In the genomic region with DNA sequence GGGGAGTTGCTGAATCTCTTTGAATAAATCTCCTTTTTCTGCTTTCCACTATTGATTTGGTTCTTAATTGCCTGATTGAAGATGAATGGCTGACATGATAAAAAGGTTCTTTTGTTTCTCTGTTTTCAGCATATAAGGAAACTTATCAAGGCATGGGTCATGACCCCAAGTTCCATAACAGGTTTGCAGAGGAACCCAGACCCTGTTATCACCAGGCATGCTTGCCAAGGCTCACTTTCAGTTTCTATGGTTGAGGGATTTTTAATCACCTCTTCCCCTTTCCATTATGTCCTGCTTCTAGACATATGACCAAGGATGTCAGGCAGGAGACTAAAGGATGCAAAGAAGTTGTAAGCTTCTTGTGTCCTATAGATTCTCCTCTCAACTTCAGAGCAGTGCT, we compare ENCODE assay signal across 23 mouse cellular contexts. TPM values are rescaled to one million over a fixed set of nuclear protein-coding genes. Genes with fewer than 3 reads are reported as not detected.
DNase-seq lines count a peak whose midpoint lies in the region; ATAC-seq lines count a peak whose summit lies in the region.
"Had no signal": no experiment of that assay in that cellular context is flagged by ENCODE, and none has a peak within 500 bp of the region (broad histone marks: within the 10 kb centered on the region; RNA-seq: fewer than 3 reads in every experiment).

No protein-coding gene starts in this region.

- no peaks in the 10 kb centered on the region for H3K27me3 ChIP-seq in forebrain, embryonic 11.5 days (ENCODE audit: control insufficient read depth, insufficient read depth, low read length)
- no peaks in the 10 kb centered on the region for H3K27me3 ChIP-seq in forebrain, embryonic 13.5 days
- H3K27me3 ChIP-seq in hindbrain, embryonic 14.5 days (ENCODE audit: control insufficient read depth, insufficient read depth, low read length) = no peaks in the 10 kb centered on the region
- H3K27me3 ChIP-seq: embryonic facial prominence, embryonic 12.5 days had no signal

- H3K4me2 ChIP-seq in forebrain, embryonic 11.5 days (ENCODE audit: low read depth, low read length, severe bottlenecking) = no peak overlapping the region
- no peak overlapping the region for H3K4me2 ChIP-seq in forebrain, embryonic 13.5 days
- no peak overlapping the region for H3K4me2 ChIP-seq in hindbrain, embryonic 14.5 days (replicated peaks)
- H3K4me2 ChIP-seq: embryonic facial prominence, embryonic 12.5 days had no signal

- no peaks in the 10 kb centered on the region for H3K9me3 ChIP-seq in forebrain, embryonic 11.5 days (ENCODE audit: control insufficient read depth, low read length)
- no peaks in the 10 kb centered on the region for H3K9me3 ChIP-seq in forebrain, embryonic 13.5 days (replicated peaks)
- no peaks in the 10 kb centered on the region for H3K9me3 ChIP-seq in hindbrain, embryonic 14.5 days (ENCODE audit: control insufficient read depth, low read length)
- H3K9me3 ChIP-seq: embryonic facial prominence, embryonic 10.5 days; forebrain, embryonic 10.5 days had no signal

- ATAC-seq in forebrain, embryonic 11.5 days (replicated peaks; ENCODE audit: low FRiP score) = no peak
- ATAC-seq in forebrain, embryonic 13.5 days = no peak
- peak; percentile 86 for ATAC-seq in common myeloid progenitor, adult 5-6 weeks (replicated peaks; ENCODE audit: low read depth, poor library complexity, severe bottlenecking)
- ATAC-seq in megakaryocyte, adult 5-6 weeks (ENCODE audit: poor library complexity, severe bottlenecking) = peak; percentile 85
- no peak for ATAC-seq in hindbrain, embryonic 14.5 days (ENCODE audit: low FRiP score)
- ATAC-seq: CD4-positive, CD25-positive, alpha-beta regulatory T cell, adult 4 months; forebrain, embryonic 14.5 days; forebrain, embryonic 16.5 days had no signal

- peak; percentile 2 for DNase-seq in forebrain, embryonic 11.5 days (ENCODE audit: low spot score)
- DNase-seq in A20 (ENCODE audit: low read depth, low spot score) = peak; percentile 27
- no peak for DNase-seq in hindbrain, embryonic 14.5 days (ENCODE audit: low spot score)
- no peak for DNase-seq in B cell, adult 2 months
- no peak for DNase-seq in gastrocnemius, postnatal 10 days
- DNase-seq: adrenal gland, adult 2 months; adrenal gland, postnatal 10 days; adrenal gland, postnatal 25 days; cerebellum, adult 11 months; cerebellum, adult 18-20 months; cerebellum, adult 8-10 months; cerebellum, adult 9-11 months; cerebellum, postnatal 14 days; cerebellum, postnatal 36 days had no signal

- no peak overlapping the region for H3K9ac ChIP-seq in forebrain, embryonic 11.5 days (ENCODE audit: low read length)
- H3K9ac ChIP-seq in forebrain, embryonic 13.5 days = no peak overlapping the region
- H3K9ac ChIP-seq in hindbrain, embryonic 14.5 days = no peak overlapping the region
- H3K9ac ChIP-seq: embryonic facial prominence, embryonic 12.5 days had no signal

- H3K36me3 ChIP-seq in forebrain, embryonic 11.5 days (ENCODE audit: control insufficient read depth, insufficient read depth, low read length) = no peaks in the 10 kb centered on the region
- no peaks in the 10 kb centered on the region for H3K36me3 ChIP-seq in forebrain, embryonic 13.5 days (ENCODE audit: poor library complexity, severe bottlenecking)
- no peaks in the 10 kb centered on the region for H3K36me3 ChIP-seq in hindbrain, embryonic 14.5 days (replicated peaks; ENCODE audit: control insufficient read depth, insufficient read depth)
- H3K36me3 ChIP-seq: embryonic facial prominence, embryonic 10.5 days; embryonic facial prominence, embryonic 12.5 days; forebrain, embryonic 10.5 days had no signal

- H3K4me3 ChIP-seq in forebrain, embryonic 11.5 days (ENCODE audit: low read depth, low read length) = no peak overlapping the region
- H3K4me3 ChIP-seq in forebrain, embryonic 13.5 days = no peak overlapping the region
- H3K4me3 ChIP-seq in hindbrain, embryonic 14.5 days (replicated peaks; ENCODE audit: low read length) = no peak overlapping the region
- H3K4me3 ChIP-seq: embryonic facial prominence, embryonic 10.5 days; embryonic facial prominence, embryonic 12.5 days; forebrain, embryonic 10.5 days had no signal

- H3K4me1 ChIP-seq in forebrain, embryonic 11.5 days (replicated peaks; ENCODE audit: control insufficient read depth, insufficient read depth, low read length) = no peaks in the 10 kb centered on the region
- no peaks in the 10 kb centered on the region for H3K4me1 ChIP-seq in forebrain, embryonic 13.5 days
- no peaks in the 10 kb centered on the region for H3K4me1 ChIP-seq in hindbrain, embryonic 14.5 days (replicated peaks; ENCODE audit: control insufficient read depth, insufficient read depth, low read length)
- H3K4me1 ChIP-seq: embryonic facial prominence, embryonic 12.5 days had no signal

- H3K27ac ChIP-seq in forebrain, embryonic 11.5 days (ENCODE audit: low read depth, low read length) = no peak overlapping the region
- no peak overlapping the region for H3K27ac ChIP-seq in forebrain, embryonic 13.5 days
- no peak overlapping the region for H3K27ac ChIP-seq in hindbrain, embryonic 14.5 days
- H3K27ac ChIP-seq: embryonic facial prominence, embryonic 10.5 days; embryonic facial prominence, embryonic 12.5 days; forebrain, embryonic 10.5 days had no signal

RNA-seq across cellular contexts. Expression of a gene that starts 12.4 kb away (rescaled TPM):
- 28.9 and 35.3 TPM in 2 replicates for polyA plus RNA-seq in forebrain, embryonic 11.5 days (2014; fragmentation: Nextera tagmentation; extraction: Ambion mirVana)
- 21.2 and 21.5 TPM in 2 replicates for polyA plus RNA-seq in forebrain, embryonic 13.5 days (2015; fragmentation: Nextera tagmentation; extraction: Ambion mirVana)
- 142 and 144 TPM in 2 replicates for total RNA-seq in common myeloid progenitor, adult 5-6 weeks (2017)
- 263 and 307 TPM in 2 replicates for total RNA-seq in megakaryocyte, adult 5-6 weeks (2015)
- total RNA-seq in megakaryocyte, adult 5-6 weeks (2017) = 140 and 147 TPM in 2 replicates
- 35.2 and 36.5 TPM in 2 replicates for polyA plus RNA-seq in hindbrain, embryonic 14.5 days (2014; fragmentation: Nextera tagmentation; extraction: Ambion mirVana)
- 10 to 100 TPM; 37.2 to 42.5 TPM for total RNA-seq in gastrocnemius, postnatal 10 days (2021)

RNA-seq across cellular contexts. Expression of a gene that starts 37.3 kb away (rescaled TPM):
- 1.7 and 2.5 TPM in 2 replicates for polyA plus RNA-seq in forebrain, embryonic 11.5 days (2014; fragmentation: Nextera tagmentation; extraction: Ambion mirVana)
- polyA plus RNA-seq in forebrain, embryonic 13.5 days (2015; fragmentation: Nextera tagmentation; extraction: Ambion mirVana) = 0.63 and 2.2 TPM in 2 replicates
- total RNA-seq in common myeloid progenitor, adult 5-6 weeks (2017) = 1.2 and 1.9 TPM in 2 replicates
- 1.1 and 2.8 TPM in 2 replicates for total RNA-seq in megakaryocyte, adult 5-6 weeks (2015)
- total RNA-seq in megakaryocyte, adult 5-6 weeks (2017) = 2.1 and 3.7 TPM in 2 replicates
- polyA plus RNA-seq in hindbrain, embryonic 14.5 days (2014; fragmentation: Nextera tagmentation; extraction: Ambion mirVana) = 0.54 and 0.90 TPM in 2 replicates
- total RNA-seq in gastrocnemius, postnatal 10 days (2021) = 1 to 10 TPM; 1.6 to 1.9 TPM

RNA-seq across cellular contexts. Expression of a gene that starts 41.6 kb away (rescaled TPM):
- 6.4 and 7.2 TPM in 2 replicates for polyA plus RNA-seq in forebrain, embryonic 11.5 days (2014; fragmentation: Nextera tagmentation; extraction: Ambion mirVana)
- polyA plus RNA-seq in forebrain, embryonic 13.5 days (2015; fragmentation: Nextera tagmentation; extraction: Ambion mirVana) = 6.5 and 7.0 TPM in 2 replicates
- 83.0 and 83.6 TPM in 2 replicates for total RNA-seq in common myeloid progenitor, adult 5-6 weeks (2017)
- total RNA-seq in megakaryocyte, adult 5-6 weeks (2015) = 82.1 and 88.8 TPM in 2 replicates
- 184 and 199 TPM in 2 replicates for total RNA-seq in megakaryocyte, adult 5-6 weeks (2017)
- polyA plus RNA-seq in hindbrain, embryonic 14.5 days (2014; fragmentation: Nextera tagmentation; extraction: Ambion mirVana) = 6.0 and 8.4 TPM in 2 replicates
- 100 to 1,000 TPM; 128 to 138 TPM for total RNA-seq in gastrocnemius, postnatal 10 days (2021)

Comparison
In these comparisons a context has a peak if more than half of its experiments do, and no peak if none do; other contexts are left out.
1. ATAC-seq: peak in common myeloid progenitor, adult 5-6 weeks (single experiment) and megakaryocyte, adult 5-6 weeks (single experiment); none in forebrain, embryonic 11.5 days (single experiment), forebrain, embryonic 13.5 days (single experiment) and hindbrain, embryonic 14.5 days (single experiment).
2. DNase-seq: peak in forebrain, embryonic 11.5 days (single experiment) and A20 (single experiment); none in hindbrain, embryonic 14.5 days (single experiment), B cell, adult 2 months (0 of 2) and gastrocnemius, postnatal 10 days (single experiment).